Mouse (Mus musculus) embryo, embryonic 11.5 days (tissue): Measurements from ENCODE around the gene Dcx.

Experiments
- DNase-seq: peaks from one replicate; pipeline ENCODE4 v3.0.0-alpha.2; 2012; ENCODE audit warnings: low read depth, low spot score

The Dcx gene

GRCm38 (mm10) chrX:143827212-143827611 lies 105.9 kb downstream of the Dcx start, which contains the start of gene Capn6:
Gene Capn6, minus strand, starts transcription at chrX:143827414.
- DNase-seq, result peak; percentile 37

GRCm38 (mm10) chrX:143826521-143826920 lies 106.6 kb downstream of the Dcx start:
- no peak for DNase-seq

- no peak for DNase-seq
These were observed 114.2 kb downstream of the Dcx start for GRCm38 (mm10) chrX:143818961-143819360.

DNA sequence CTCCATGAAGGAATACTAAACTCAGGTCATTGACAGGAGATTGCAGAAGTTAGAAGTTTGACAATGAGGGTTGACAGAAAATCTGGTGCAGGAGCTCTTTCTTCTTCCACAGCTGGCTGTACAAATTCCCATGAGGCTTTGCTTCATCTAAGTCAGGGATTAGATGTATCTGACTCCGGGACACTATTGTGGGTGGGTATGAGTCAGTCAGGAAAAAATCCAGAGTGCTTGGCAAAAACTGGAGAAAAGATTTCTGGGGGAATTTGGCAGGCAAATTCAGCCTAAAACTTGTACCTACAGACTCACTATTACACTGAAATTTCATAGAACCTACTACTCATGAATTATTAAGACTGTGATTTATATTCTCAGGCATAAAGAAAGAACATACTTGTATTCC lies 117.2 kb downstream of the Dcx start:
- DNase-seq, result no peak
